Mouse (Mus musculus) intestine, postnatal 0 days (tissue): ENCODE results near the gene Shq1. TPM values are rescaled to one million over a fixed set of nuclear protein-coding genes. Genes with fewer than 3 reads are reported as not detected.

Source experiments
- ATAC-seq: fragments of 200-750 bp; cut with Nextera tagmentation; 2 replicates; pipeline ENCODE4 v1.8.0; 2017; ENCODE audit warnings: mild to moderate bottlenecking, moderate TSS enrichment, moderate library complexity
- H3K27ac ChIP-seq: fragments of 300-500 bp; sonication (generic); 2 replicates; pipeline ENCODE4 v1.5.1; 2014; ENCODE audit warnings: mild to moderate bottlenecking, low read depth, low read length, moderate library complexity
- H3K27me3 ChIP-seq: fragments of 300-500 bp; sonication (generic); replicated peaks from 2 replicates; pipeline ENCODE4 v1.6.1; 2014; ENCODE audit warnings: low read length, mixed read lengths; ENCODE audit not compliant: control insufficient read depth, insufficient read depth
- H3K36me3 ChIP-seq: fragments of 300-500 bp; sonication (generic); 2 replicates; pipeline ENCODE4 v1.6.1; 2014; ENCODE audit warnings: mild to moderate bottlenecking, moderate library complexity; ENCODE audit not compliant: control insufficient read depth, insufficient read depth
- H3K4me1 ChIP-seq: fragments of 300-500 bp; sonication (generic); replicated peaks from 2 replicates; pipeline ENCODE4 v1.6.1; 2014; ENCODE audit warnings: antibody characterized with exemption, low read length, mixed read lengths; ENCODE audit not compliant: control insufficient read depth, insufficient read depth
- H3K4me2 ChIP-seq: fragments of 300-500 bp; sonication (generic); replicated peaks from 2 replicates; pipeline ENCODE4 v1.6.1; 2014; ENCODE audit warnings: low read depth, mild to moderate bottlenecking, moderate library complexity
- H3K4me3 ChIP-seq: fragments of 300-500 bp; sonication (generic); 2 replicates; pipeline ENCODE4 v1.5.1; 2014; ENCODE audit warnings: low read depth, low read length
- H3K9ac ChIP-seq: fragments of 300-500 bp; sonication (generic); 2 replicates; pipeline ENCODE4 v1.6.1; 2014; ENCODE audit warnings: mild to moderate bottlenecking, low read depth, low read length
- H3K9me3 ChIP-seq: fragments of 300-500 bp; sonication (generic); 2 replicates; pipeline ENCODE4 v1.6.1; 2016; ENCODE audit warnings: mixed run types; ENCODE audit not compliant: control insufficient read depth
- CTCF ChIP-seq: sonication (generic); IDR thresholded peaks from 2 replicates; pipeline ENCODE4 v1.5.1; 2016; ENCODE audit warnings: low read depth, mild to moderate bottlenecking, control low read depth, antibody characterized with exemption, moderate library complexity
- WGBS: fragments of 180-500 bp; shearing (Covaris S2); extraction: QIAGEN DNeasy Blood & Tissue Kit; methylation state at CpG from one replicate; pipeline ENCODE4 v1.1.7; 2014; 5-methylcytosine and 5-hydroxymethylcytosine counted together
- polyA plus RNA-seq: library from polyadenylated mRNA; unstranded; fragments of >200 nt; fragmentation: Nextera tagmentation; extraction: Ambion mirVana; gene quantifications from 2 replicates; pipeline ENCODE4 v1.2.1, GENCODE M21; 2015

Shq1 gene
- polyA plus RNA-seq, 1 experiment from 2014 or later, result 5.8 TPM

GRCm38 (mm10) chr6:100642786-100643185 is 28.2 kb downstream of the Shq1 start:
- no peak for TF ChIP-seq CTCF
- no peak for ATAC-seq
- 80% methylated on average over 2 of the region's 2 CpGs for WGBS
- Histone ChIP-seq H3K9me3 (no peaks in the 10 kb centered on the region), H3K27me3 (no peaks in the 10 kb centered on the region), H3K4me3 (no peak overlapping the region), H3K27ac (no peak overlapping the region), H3K9ac (no peak overlapping the region), H3K4me1 (no peaks in the 10 kb centered on the region), H3K36me3 (0 out of 2 replicates have a peak, but pooled peaks cover 3% of the 10 kb centered on the region), H3K4me2 (no peak overlapping the region)

- no peaks in the 10 kb centered on the region for H3K27me3 ChIP-seq
- H3K4me1 ChIP-seq, result no peaks in the 10 kb centered on the region
- WGBS, result 96% methylated on average over 1 of the region's 1 CpGs
Measured at GRCm38 (mm10) chr6:100640591-100640990, 30.4 kb downstream of the Shq1 start.

GRCm38 (mm10) chr6:100629086-100629485 is 41.9 kb downstream of the Shq1 start:
- H3K4me3 ChIP-seq, result no peak overlapping the region
- no peaks in the 10 kb centered on the region for H3K27me3 ChIP-seq
- H3K9ac ChIP-seq, result no peak overlapping the region
- no peaks in the 10 kb centered on the region for H3K9me3 ChIP-seq
- TF ChIP-seq CTCF, result no peak
- WGBS, result 59% methylated on average over 6 of the region's 6 CpGs
- ATAC-seq, result no peak
- no peak overlapping the region for H3K27ac ChIP-seq
- H3K36me3 ChIP-seq, result 0 out of 2 replicates have a peak, but pooled peaks cover 3% of the 10 kb centered on the region
- H3K4me2 ChIP-seq, result no peak overlapping the region
- H3K4me1 ChIP-seq, result no peaks in the 10 kb centered on the region

More at GRCm38 (mm10) chr6:100640591-100640990, 30.4 kb downstream of the Shq1 start:
- Histone ChIP-seq H3K4me2 (no peak overlapping the region), H3K27ac (no peak overlapping the region), H3K36me3 (no peaks in the 10 kb centered on the region), H3K9ac (no peak overlapping the region), H3K9me3 (no peaks in the 10 kb centered on the region), H3K4me3 (no peak overlapping the region)
- TF ChIP-seq CTCF, result no peak
- no peak for ATAC-seq

- no peaks in the 10 kb centered on the region for H3K9me3 ChIP-seq
- H3K4me3 ChIP-seq, result no peak overlapping the region
- 0 out of 2 replicates have a peak, but pooled peaks cover 3% of the 10 kb centered on the region for H3K36me3 ChIP-seq
- no peak for ATAC-seq
- no peaks in the 10 kb centered on the region for H3K27me3 ChIP-seq
- no peak overlapping the region for H3K9ac ChIP-seq
- H3K27ac ChIP-seq, result no peak overlapping the region
- H3K4me2 ChIP-seq, result no peak overlapping the region
- H3K4me1 ChIP-seq, result no peaks in the 10 kb centered on the region
- TF ChIP-seq CTCF, result no peak
- 56% methylated on average over 3 of the region's 3 CpGs for WGBS
Measured at GRCm38 (mm10) chr6:100628223-100628622, 42.7 kb downstream of the Shq1 start.

GRCm38 (mm10) chr6:100623922-100624321 is 47.0 kb downstream of the Shq1 start:
- Histone ChIP-seq H3K4me3 (no peak overlapping the region), H3K27ac (no peak overlapping the region), H3K36me3 (0 out of 2 replicates have a peak, but pooled peaks cover 3% of the 10 kb centered on the region), H3K9ac (no peak overlapping the region), H3K4me1 (no peaks in the 10 kb centered on the region), H3K9me3 (no peaks in the 10 kb centered on the region), H3K4me2 (no peak overlapping the region), H3K27me3 (no peaks in the 10 kb centered on the region)
- WGBS, result 41% methylated on average over 2 of the region's 2 CpGs
- no peak for TF ChIP-seq CTCF
- no peak for ATAC-seq

- Histone ChIP-seq H3K9me3 (no peaks in the 10 kb centered on the region), H3K4me2 (no peak overlapping the region), H3K4me1 (no peaks in the 10 kb centered on the region), H3K36me3 (0 out of 2 replicates have a peak, but pooled peaks cover 3% of the 10 kb centered on the region), H3K9ac (no peak overlapping the region), H3K27me3 (no peaks in the 10 kb centered on the region), H3K4me3 (no peak overlapping the region), H3K27ac (no peak overlapping the region)
- no peak for ATAC-seq
- WGBS, result 22% methylated on average over 2 of the region's 2 CpGs
- TF ChIP-seq CTCF, result no peak
Measured at GRCm38 (mm10) chr6:100622861-100623507, 48.0 kb downstream of the Shq1 start.
